Mouse (Mus musculus): ENCODE data around the gene Cdpf1. TPM values are rescaled to one million over a fixed set of nuclear protein-coding genes. Genes with fewer than 3 reads are reported as not detected.

Gene Cdpf1
- polyA plus RNA-seq, 1 experiment from 2014 or later = 42.7 TPM

DNA sequence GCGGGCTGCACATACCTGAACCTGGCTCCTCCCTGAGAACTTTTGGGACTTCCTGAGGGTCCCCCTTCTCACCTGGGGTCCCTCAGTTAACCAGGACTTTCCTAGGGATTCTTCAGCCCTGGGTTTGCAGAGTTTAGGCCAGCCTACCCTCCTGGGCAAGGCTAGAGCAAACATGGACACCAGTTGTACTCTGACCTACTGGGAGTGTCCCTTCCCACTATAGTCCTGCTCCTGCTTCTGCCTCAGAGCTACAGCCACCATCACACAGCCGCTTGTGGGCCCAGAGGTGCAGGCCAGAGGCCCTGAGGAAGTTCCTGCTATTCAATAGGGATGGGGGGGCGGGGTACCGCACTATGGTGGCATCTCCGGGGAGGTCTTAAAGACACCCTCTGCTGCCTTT, 18.0 kb upstream of the Cdpf1 start:
- no peak for ATAC-seq (ENCODE audit: insufficient read depth, low FRiP score, low read depth)
- Histone ChIP-seq H3K27ac (no peak overlapping the region), H3K27me3 (replicated peaks) (no peaks in the 10 kb centered on the region), H3K4me3 (replicated peaks) (no peak overlapping the region), H3K9me3 (no peaks in the 10 kb centered on the region), H3K4me1 (0 out of 2 replicates have a peak, but pooled peaks cover 6% of the 10 kb centered on the region), H3K4me2 (no peak overlapping the region), H3K36me3 (no peaks in the 10 kb centered on the region), H3K9ac (no peak overlapping the region)
- WGBS = 71% methylated on average over 5 of the region's 5 CpGs

DNA sequence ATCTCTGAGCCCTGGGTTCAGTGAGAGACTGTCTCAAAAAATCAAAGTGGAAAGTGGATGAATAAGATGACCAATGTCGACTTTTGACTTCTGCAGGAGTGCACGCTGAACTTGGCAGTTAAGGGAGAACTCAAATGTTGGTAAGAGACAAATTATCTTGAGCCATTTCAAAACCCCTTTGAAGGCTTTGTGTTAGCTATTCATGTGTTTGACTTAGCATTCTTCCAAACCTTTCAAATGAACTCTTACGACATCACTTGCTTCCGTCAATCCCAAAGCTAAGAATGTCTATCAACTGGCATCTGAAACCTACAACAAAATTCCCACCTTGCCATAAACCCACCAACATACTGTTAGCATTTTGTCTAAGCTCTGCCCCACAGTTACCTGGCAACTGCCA, 16.6 kb upstream of the Cdpf1 start:
- H3K4me3 ChIP-seq (replicated peaks) = no peak overlapping the region
- no peak overlapping the region for H3K9ac ChIP-seq
- H3K4me1 ChIP-seq = 0 out of 2 replicates have a peak, but pooled peaks cover 6% of the 10 kb centered on the region
- 66% methylated on average over 4 of the region's 4 CpGs for WGBS
- no peak overlapping the region for H3K4me2 ChIP-seq
- no peak overlapping the region; the same call in 1 of the 2 replicates for H3K27ac ChIP-seq
- no peak for ATAC-seq (ENCODE audit: insufficient read depth, low FRiP score, low read depth)
- H3K9me3 ChIP-seq = no peaks in the 10 kb centered on the region
- no peaks in the 10 kb centered on the region for H3K36me3 ChIP-seq
- no peaks in the 10 kb centered on the region for H3K27me3 ChIP-seq (replicated peaks)

- H3K4me2 ChIP-seq = no peak overlapping the region
- no peak for ATAC-seq (ENCODE audit: insufficient read depth, low FRiP score, low read depth)
- no peak overlapping the region for H3K9ac ChIP-seq
- H3K9me3 ChIP-seq = no peaks in the 10 kb centered on the region
- no peak overlapping the region for H3K27ac ChIP-seq
- H3K4me1 ChIP-seq = 0 out of 2 replicates have a peak, but pooled peaks cover 3% of the 10 kb centered on the region
- no peaks in the 10 kb centered on the region for H3K27me3 ChIP-seq (replicated peaks)
- no peaks in the 10 kb centered on the region for H3K36me3 ChIP-seq
- WGBS = 39% methylated on average over 5 of the region's 5 CpGs
- H3K4me3 ChIP-seq (replicated peaks) = no peak overlapping the region
Measured at GRCm38 (mm10) chr15:85826676-85827075, 15.2 kb upstream of the Cdpf1 start.

GRCm38 (mm10) chr15:85822011-85822359, 10.5 kb upstream of the Cdpf1 start:
- Histone ChIP-seq H3K27me3 (replicated peaks) (0 out of 2 replicates have a peak, but pooled peaks cover 3% of the 10 kb centered on the region), H3K9ac (no peak overlapping the region), H3K9me3 (no peaks in the 10 kb centered on the region), H3K4me3 (replicated peaks) (peak overlapping the region; percentile 50), H3K36me3 (no peaks in the 10 kb centered on the region), H3K27ac (no peak overlapping the region), H3K4me1 (0 out of 2 replicates have a peak, but pooled peaks cover 6% of the 10 kb centered on the region), H3K4me2 (peak overlapping the region; percentile 96)
- 19% methylated on average over 4 of the region's 4 CpGs for WGBS
- ATAC-seq (ENCODE audit: insufficient read depth, low FRiP score, low read depth) = peak; percentile 44; the same call in 1 of the 2 replicates

- whole genome bisulfite sequencing = 1% methylated on average over 65 of the region's 65 CpGs
- 0 out of 2 replicates have a peak, but pooled peaks cover 3% of the 10 kb centered on the region for H3K27me3 ChIP-seq (replicated peaks)
- peak within 1 kb of the TSS; percentile 96 for H3K4me2 ChIP-seq
- no peaks in the 10 kb centered on the region for H3K9me3 ChIP-seq
- H3K36me3 ChIP-seq = no peaks in the 10 kb centered on the region
- peak within 1 kb of the TSS; percentile 50 for H3K4me3 ChIP-seq (replicated peaks)
- peak within 1 kb of the TSS; percentile 45; the same call in 1 of the 2 replicates for H3K9ac ChIP-seq
- H3K4me1 ChIP-seq = 0 out of 2 replicates have a peak, but pooled peaks cover 6% of the 10 kb centered on the region
- ATAC-seq (ENCODE audit: insufficient read depth, low FRiP score, low read depth) = peak; percentile 78; the same call in 1 of the 2 replicates
- H3K27ac ChIP-seq = no peak within 1 kb of the TSS
Measured at GRCm38 (mm10) chr15:85821203-85822010, 9.9 kb upstream of the Cdpf1 start, which contains the start of gene Pkdrej. Gene Pkdrej (minus strand): TSS chr15:85821734.

DNA sequence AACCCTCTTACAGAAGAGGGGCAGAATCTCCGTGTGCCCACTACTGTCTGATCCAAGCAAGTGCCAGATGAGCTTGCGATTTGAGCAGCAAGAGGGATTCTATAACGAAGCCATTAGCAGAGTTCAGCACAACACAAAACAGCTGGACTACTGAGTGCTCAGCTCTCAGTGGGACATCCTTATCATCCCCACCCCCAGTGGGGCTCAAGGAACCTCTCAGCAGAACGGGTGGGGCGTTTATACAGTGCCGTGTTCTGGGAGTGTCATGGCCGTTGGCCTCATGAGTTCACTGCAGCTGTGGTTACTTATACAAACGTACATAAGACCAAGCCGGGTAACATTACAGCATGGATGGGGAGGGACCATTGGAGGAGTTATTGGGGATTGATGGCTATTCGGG, 1.9 kb upstream of the Cdpf1 start:
- H3K9ac ChIP-seq = no peak overlapping the region
- no peak overlapping the region for H3K4me2 ChIP-seq
- H3K9me3 ChIP-seq = no peaks in the 10 kb centered on the region
- no peaks in the 10 kb centered on the region for H3K36me3 ChIP-seq
- no peak overlapping the region for H3K27ac ChIP-seq
- H3K4me1 ChIP-seq = peaks cover 9% of the 10 kb centered on the region
- no peak overlapping the region for H3K4me3 ChIP-seq (replicated peaks)
- H3K27me3 ChIP-seq (replicated peaks) = no peaks in the 10 kb centered on the region
- no peak for ATAC-seq (ENCODE audit: insufficient read depth, low FRiP score, low read depth)
- WGBS = 49% methylated on average over 10 of the region's 10 CpGs

DNA sequence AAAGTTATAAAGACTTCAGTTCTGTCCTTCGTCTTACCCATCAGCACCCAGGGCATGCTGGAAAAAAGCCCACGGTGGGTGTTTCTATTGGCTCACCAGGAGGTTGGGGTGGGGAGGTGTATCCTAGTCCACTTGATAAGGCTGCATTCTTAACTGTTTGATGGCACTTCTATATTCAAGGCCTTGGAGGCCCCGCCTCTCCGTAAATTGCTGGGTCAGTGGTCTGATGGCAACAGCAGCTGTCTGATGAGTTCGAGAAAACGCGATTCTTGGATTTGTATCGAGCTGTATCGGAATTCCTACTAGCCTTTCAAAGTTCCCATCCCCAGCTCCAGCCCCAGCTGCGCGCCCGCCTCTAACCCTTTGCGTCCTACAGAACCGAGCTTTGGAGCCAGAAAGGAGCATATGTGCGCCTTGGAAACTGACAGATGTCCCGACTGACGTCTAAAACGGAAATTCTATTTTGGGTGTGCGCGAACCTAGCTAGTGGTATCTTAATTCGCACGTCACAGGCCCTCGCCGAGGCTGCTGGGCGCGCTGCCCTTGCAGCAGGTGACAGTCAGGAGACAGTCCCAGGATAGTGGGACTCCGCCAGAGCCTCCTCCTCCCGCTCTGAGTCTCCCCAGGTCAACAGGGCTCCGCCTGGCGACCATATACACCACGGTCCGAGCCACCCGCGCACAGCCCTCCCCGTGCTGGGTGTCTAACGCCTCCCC, 533 bp downstream of the Cdpf1 start:
- no peaks in the 10 kb centered on the region for H3K9me3 ChIP-seq
- H3K4me1 ChIP-seq = peaks cover 9% of the 10 kb centered on the region
- H3K4me2 ChIP-seq = peak overlapping the region; percentile 69
- no peaks in the 10 kb centered on the region for H3K36me3 ChIP-seq
- ATAC-seq (ENCODE audit: insufficient read depth, low FRiP score, low read depth) = peak; percentile 83
- H3K27ac ChIP-seq = peak overlapping the region; percentile 89
- H3K9ac ChIP-seq = peak overlapping the region; percentile 67
- peak overlapping the region; percentile 65 for H3K4me3 ChIP-seq (replicated peaks)
- no peaks in the 10 kb centered on the region for H3K27me3 ChIP-seq (replicated peaks)
- WGBS = 2% methylated on average over 36 of the region's 36 CpGs

DNA sequence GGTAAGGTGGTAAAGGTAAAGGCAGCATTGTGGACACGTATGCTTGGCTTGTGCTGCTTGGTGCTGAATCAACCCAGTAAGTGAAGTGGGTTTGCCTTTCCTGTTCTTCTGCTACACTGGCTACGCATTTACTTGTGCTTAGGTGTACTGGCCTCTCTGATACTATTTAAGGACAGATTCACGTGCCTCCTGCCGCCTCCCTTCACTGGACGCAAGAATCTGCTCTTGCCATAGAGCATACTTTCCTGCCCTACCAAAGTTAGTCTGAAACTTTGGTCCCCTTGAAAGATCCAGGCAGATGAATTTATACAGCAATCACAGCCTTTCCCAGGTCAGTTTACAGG, 1.1 kb downstream of the Cdpf1 start:
- H3K4me3 ChIP-seq (replicated peaks) = peak overlapping the region; percentile 65
- ATAC-seq (ENCODE audit: insufficient read depth, low FRiP score, low read depth) = no peak
- WGBS = 74% methylated on average over 5 of the region's 5 CpGs
- no peaks in the 10 kb centered on the region for H3K27me3 ChIP-seq (replicated peaks)
- H3K4me2 ChIP-seq = peak overlapping the region; percentile 69
- H3K9me3 ChIP-seq = no peaks in the 10 kb centered on the region
- H3K9ac ChIP-seq = peak overlapping the region; percentile 67; the same call in 1 of the 2 replicates
- H3K36me3 ChIP-seq = no peaks in the 10 kb centered on the region
- H3K4me1 ChIP-seq = peaks cover 9% of the 10 kb centered on the region
- H3K27ac ChIP-seq = peak overlapping the region; percentile 89; the same call in 1 of the 2 replicates

DNA sequence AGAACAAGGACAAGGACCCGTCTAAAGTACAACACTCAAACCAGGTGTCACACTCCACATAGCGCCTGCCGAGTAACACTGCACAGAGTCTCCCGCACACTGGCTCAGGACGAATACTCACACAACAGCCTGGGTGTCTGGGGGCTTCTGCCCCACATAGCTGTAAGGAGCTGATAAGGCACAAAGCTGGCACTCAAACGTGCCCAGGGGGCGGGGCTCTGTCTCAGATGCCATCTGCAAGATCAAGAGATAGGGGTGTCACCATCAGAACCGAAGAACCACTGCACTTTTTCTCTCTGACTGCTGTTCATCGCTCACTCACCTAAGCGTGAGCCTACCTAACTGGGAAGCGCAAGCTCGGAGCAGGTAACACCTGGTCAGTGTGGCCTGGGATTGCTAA, 2.4 kb downstream of the Cdpf1 start:
- no peak overlapping the region for H3K27ac ChIP-seq
- no peak overlapping the region for H3K4me2 ChIP-seq
- no peaks in the 10 kb centered on the region for H3K27me3 ChIP-seq (replicated peaks)
- no peak overlapping the region for H3K4me3 ChIP-seq (replicated peaks)
- no peak for ATAC-seq (ENCODE audit: insufficient read depth, low FRiP score, low read depth)
- H3K4me1 ChIP-seq = peaks cover 9% of the 10 kb centered on the region
- WGBS = 87% methylated on average over 12 of the region's 12 CpGs
- no peaks in the 10 kb centered on the region for H3K36me3 ChIP-seq
- no peak overlapping the region for H3K9ac ChIP-seq
- H3K9me3 ChIP-seq = no peaks in the 10 kb centered on the region

GRCm38 (mm10) chr15:85808434-85808833, 3.1 kb downstream of the Cdpf1 start:
- Histone ChIP-seq H3K36me3 (no peaks in the 10 kb centered on the region), H3K4me1 (peaks cover 9% of the 10 kb centered on the region), H3K27me3 (replicated peaks) (no peaks in the 10 kb centered on the region), H3K9me3 (no peaks in the 10 kb centered on the region), H3K4me3 (replicated peaks) (no peak overlapping the region), H3K4me2 (no peak overlapping the region), H3K9ac (no peak overlapping the region), H3K27ac (no peak overlapping the region)
- 65% methylated on average over 8 of the region's 8 CpGs for WGBS
- no peak for ATAC-seq (ENCODE audit: insufficient read depth, low FRiP score, low read depth)

- H3K4me3 ChIP-seq (replicated peaks) = no peak overlapping the region
- H3K4me1 ChIP-seq = peaks cover 9% of the 10 kb centered on the region
- ATAC-seq (ENCODE audit: insufficient read depth, low FRiP score, low read depth) = no peak
- H3K9ac ChIP-seq = no peak overlapping the region
- H3K4me2 ChIP-seq = no peak overlapping the region
- no peak overlapping the region for H3K27ac ChIP-seq
- 79% methylated on average over 6 of the region's 6 CpGs for WGBS
- H3K27me3 ChIP-seq (replicated peaks) = no peaks in the 10 kb centered on the region
- no peaks in the 10 kb centered on the region for H3K9me3 ChIP-seq
- no peaks in the 10 kb centered on the region for H3K36me3 ChIP-seq
Measured at GRCm38 (mm10) chr15:85808031-85808430, 3.5 kb downstream of the Cdpf1 start.

DNA sequence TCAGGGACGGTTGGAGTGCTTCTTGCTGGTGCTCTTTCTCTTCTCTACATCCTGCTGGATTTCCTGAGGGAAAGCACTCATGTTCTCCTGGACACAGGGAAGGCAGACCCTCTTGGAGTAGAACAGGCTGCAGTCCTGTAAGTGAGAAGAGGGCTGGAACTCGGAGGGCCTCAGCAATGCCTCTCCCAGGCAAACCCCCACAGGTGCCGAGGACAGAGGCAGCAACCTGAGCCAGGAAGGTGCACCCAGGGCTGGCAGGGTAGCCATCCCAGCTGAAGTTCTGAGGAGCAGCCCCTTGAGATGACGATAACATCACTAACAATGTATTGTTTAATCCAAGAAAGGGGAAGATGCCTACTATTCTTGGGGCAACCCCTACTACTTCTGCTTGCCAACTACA, 4.1 kb downstream of the Cdpf1 start:
- WGBS = 82% methylated on average over 4 of the region's 4 CpGs
- no peak overlapping the region for H3K27ac ChIP-seq
- no peak overlapping the region for H3K9ac ChIP-seq
- no peaks in the 10 kb centered on the region for H3K27me3 ChIP-seq (replicated peaks)
- ATAC-seq (ENCODE audit: insufficient read depth, low FRiP score, low read depth) = no peak
- H3K9me3 ChIP-seq = no peaks in the 10 kb centered on the region
- no peak overlapping the region for H3K4me3 ChIP-seq (replicated peaks)
- no peak overlapping the region for H3K4me2 ChIP-seq
- H3K36me3 ChIP-seq = no peaks in the 10 kb centered on the region
- H3K4me1 ChIP-seq = peaks cover 9% of the 10 kb centered on the region

Measured in stomach, embryonic 15.5 days (tissue).